Mouse (Mus musculus) embryonic facial prominence, embryonic 11.5 days (tissue): Measurements from ENCODE around the gene Cmip. TPM values are rescaled to one million over a fixed set of nuclear protein-coding genes. Genes with fewer than 3 reads are reported as not detected.

Experiments
- ATAC-seq: fragments of 200-750 bp; cut with Nextera tagmentation; replicated peaks from 2 replicates; pipeline ENCODE4 v1.8.0; 2017; ENCODE audit warnings: low read depth; ENCODE audit not compliant: insufficient number of reproducible peaks, low FRiP score, low TSS enrichment
- DNase-seq: peaks from one replicate; pipeline ENCODE4 v3.0.0-alpha.2; 2015; ENCODE audit warnings: low spot score
- H3K27ac ChIP-seq: fragments of 300-500 bp; sonication (generic); replicated peaks from 2 replicates; pipeline ENCODE4 v1.5.1; 2014; ENCODE audit warnings: mild to moderate bottlenecking, low read depth, low read length, control low read depth
- H3K27me3 ChIP-seq: fragments of 300-500 bp; sonication (generic); 2 replicates; pipeline ENCODE4 v1.6.1; 2014; ENCODE audit warnings: mild to moderate bottlenecking, low read length, moderate library complexity, mixed read lengths; ENCODE audit not compliant: control insufficient read depth, insufficient read depth
- H3K36me3 ChIP-seq: fragments of 300-500 bp; sonication (generic); replicated peaks from 2 replicates; pipeline ENCODE4 v1.6.1; 2014; ENCODE audit warnings: low read depth, mild to moderate bottlenecking, low read length, moderate library complexity, mixed read lengths; ENCODE audit not compliant: control insufficient read depth, insufficient read depth
- H3K4me1 ChIP-seq: fragments of 300-500 bp; sonication (generic); 2 replicates; pipeline ENCODE4 v1.6.1; 2014; ENCODE audit warnings: low read length, mixed read lengths; ENCODE audit not compliant: control insufficient read depth, insufficient read depth
- H3K4me2 ChIP-seq: fragments of 300-500 bp; sonication (generic); 2 replicates; pipeline ENCODE4 v1.6.1; 2014; ENCODE audit warnings: low read depth, mild to moderate bottlenecking, control low read depth, low read length, moderate library complexity
- H3K4me3 ChIP-seq: fragments of 300-500 bp; sonication (generic); 2 replicates; pipeline ENCODE4 v1.5.1; 2014; ENCODE audit warnings: low read depth, low read length, control low read depth
- H3K9ac ChIP-seq: fragments of 300-500 bp; sonication (generic); replicated peaks from 2 replicates; pipeline ENCODE4 v1.6.1; 2014; ENCODE audit warnings: mild to moderate bottlenecking, control low read depth, low read length
- H3K9me3 ChIP-seq: fragments of 300-500 bp; sonication (generic); replicated peaks from 2 replicates; pipeline ENCODE4 v1.6.1; 2016; ENCODE audit warnings: mild to moderate bottlenecking, low read length, inconsistent platforms, mixed read lengths; ENCODE audit not compliant: control insufficient read depth
- WGBS: fragments of 180-500 bp; shearing (Covaris S2); extraction: QIAGEN DNeasy Blood & Tissue Kit; methylation state at CpG from one replicate; pipeline ENCODE4 v1.1.7; 2014; 5-methylcytosine and 5-hydroxymethylcytosine counted together
- polyA plus RNA-seq: library from polyadenylated mRNA; unstranded; fragments of >200 nt; fragmentation: Nextera tagmentation; extraction: Ambion mirVana; gene quantifications from 2 replicates; pipeline ENCODE4 v1.2.1, GENCODE M21; 2014

The Cmip gene
- polyA plus RNA-seq, 1 experiment from 2014 or later, result 20.4 TPM

- H3K36me3 ChIP-seq, result no peaks in the 10 kb centered on the region
- H3K27ac ChIP-seq, result no peak overlapping the region
- WGBS, result 69% methylated on average over 2 of the region's 2 CpGs
- ATAC-seq (no peak), DNase-seq (peak; percentile 47)
- no peak overlapping the region for H3K4me2 ChIP-seq
- H3K9me3 ChIP-seq, result no peaks in the 10 kb centered on the region
- no peaks in the 10 kb centered on the region for H3K27me3 ChIP-seq
- no peak overlapping the region for H3K9ac ChIP-seq
- H3K4me3 ChIP-seq, result no peak overlapping the region
- no peaks in the 10 kb centered on the region for H3K4me1 ChIP-seq
Observed at GRCm38 (mm10) chr8:117386142-117386541, 129.3 kb downstream of the Cmip start.

GRCm38 (mm10) chr8:117387642-117388041 is 130.8 kb downstream of the Cmip start:
- Histone ChIP-seq H3K4me1 (no peaks in the 10 kb centered on the region), H3K36me3 (no peaks in the 10 kb centered on the region), H3K9me3 (no peaks in the 10 kb centered on the region), H3K4me3 (no peak overlapping the region), H3K27me3 (no peaks in the 10 kb centered on the region), H3K9ac (no peak overlapping the region), H3K4me2 (no peak overlapping the region), H3K27ac (no peak overlapping the region)
- no peak for DNase-seq
- no peak for ATAC-seq
- 53% methylated on average over 10 of the region's 10 CpGs for WGBS

- no peak overlapping the region for H3K4me2 ChIP-seq
- H3K4me3 ChIP-seq, result no peak overlapping the region
- no peaks in the 10 kb centered on the region for H3K4me1 ChIP-seq
- H3K9me3 ChIP-seq, result no peaks in the 10 kb centered on the region
- no peak overlapping the region for H3K9ac ChIP-seq
- DNase-seq (no peak), ATAC-seq (no peak)
- H3K27ac ChIP-seq, result no peak overlapping the region
- no peaks in the 10 kb centered on the region for H3K36me3 ChIP-seq
- 76% methylated on average over 8 of the region's 8 CpGs for WGBS
- no peaks in the 10 kb centered on the region for H3K27me3 ChIP-seq
Observed at GRCm38 (mm10) chr8:117388370-117388769, 131.5 kb downstream of the Cmip start.

GRCm38 (mm10) chr8:117393853-117394252 is 137.0 kb downstream of the Cmip start:
- ATAC-seq (no peak), DNase-seq (no peak)
- WGBS, result 78% methylated on average over 6 of the region's 6 CpGs
- Histone ChIP-seq H3K27ac (no peak overlapping the region), H3K9me3 (no peaks in the 10 kb centered on the region), H3K9ac (no peak overlapping the region), H3K36me3 (no peaks in the 10 kb centered on the region), H3K4me2 (no peak overlapping the region), H3K4me3 (no peak overlapping the region), H3K27me3 (no peaks in the 10 kb centered on the region), H3K4me1 (no peaks in the 10 kb centered on the region)

- Histone ChIP-seq H3K9me3 (no peaks in the 10 kb centered on the region), H3K9ac (no peak overlapping the region), H3K4me3 (no peak overlapping the region), H3K4me2 (no peak overlapping the region), H3K27me3 (no peaks in the 10 kb centered on the region), H3K4me1 (no peaks in the 10 kb centered on the region), H3K36me3 (no peaks in the 10 kb centered on the region), H3K27ac (no peak overlapping the region)
- DNase-seq, result no peak
- WGBS, result 80% methylated on average over 7 of the region's 7 CpGs
- no peak for ATAC-seq
Observed at GRCm38 (mm10) chr8:117395055-117395454, 138.2 kb downstream of the Cmip start.

- H3K4me1 ChIP-seq, result no peaks in the 10 kb centered on the region
- no peak for ATAC-seq
- H3K4me2 ChIP-seq, result no peak overlapping the region
- 90% methylated on average over 4 of the region's 4 CpGs for WGBS
- no peaks in the 10 kb centered on the region for H3K36me3 ChIP-seq
- no peak overlapping the region for H3K27ac ChIP-seq
- H3K9ac ChIP-seq, result no peak overlapping the region
- no peak overlapping the region for H3K4me3 ChIP-seq
- DNase-seq, result no peak
- no peaks in the 10 kb centered on the region for H3K9me3 ChIP-seq
- H3K27me3 ChIP-seq, result no peaks in the 10 kb centered on the region
Observed at GRCm38 (mm10) chr8:117396884-117397283, 140.0 kb downstream of the Cmip start.

GRCm38 (mm10) chr8:117397751-117398150 is 140.9 kb downstream of the Cmip start:
- 96% methylated on average over 15 of the region's 15 CpGs for WGBS
- no peaks in the 10 kb centered on the region for H3K4me1 ChIP-seq
- no peak overlapping the region for H3K4me3 ChIP-seq
- DNase-seq (no peak), ATAC-seq (no peak)
- H3K36me3 ChIP-seq, result no peaks in the 10 kb centered on the region
- H3K27me3 ChIP-seq, result no peaks in the 10 kb centered on the region
- no peaks in the 10 kb centered on the region for H3K9me3 ChIP-seq
- H3K4me2 ChIP-seq, result no peak overlapping the region
- H3K9ac ChIP-seq, result no peak overlapping the region
- no peak overlapping the region for H3K27ac ChIP-seq

GRCm38 (mm10) chr8:117399229-117399628 is 142.4 kb downstream of the Cmip start:
- H3K9ac ChIP-seq, result no peak overlapping the region
- H3K4me2 ChIP-seq, result no peak overlapping the region
- H3K36me3 ChIP-seq, result no peaks in the 10 kb centered on the region
- no peaks in the 10 kb centered on the region for H3K9me3 ChIP-seq
- no peak overlapping the region for H3K27ac ChIP-seq
- H3K4me3 ChIP-seq, result no peak overlapping the region
- no peaks in the 10 kb centered on the region for H3K27me3 ChIP-seq
- 85% methylated on average over 8 of the region's 8 CpGs for WGBS
- peaks cover 12% of the 10 kb centered on the region for H3K4me1 ChIP-seq
- no peak for DNase-seq
- no peak for ATAC-seq
